Mouse (Mus musculus) spleen, adult 2 months (tissue): ENCODE data around the gene Cnot11.

ENCODE experiments used
- CTCF ChIP-seq: fragments of 200-500 bp; IDR thresholded peaks from 2 replicates; pipeline ENCODE4 v1.5.1; 2011; ENCODE audit warnings: mild to moderate bottlenecking, inconsistent platforms; ENCODE audit not compliant: insufficient read depth, insufficient read length, insufficient replicate concordance; ENCODE audit errors: extremely low read depth
- POLR2A ChIP-seq: fragments of 200-500 bp; IDR thresholded peaks from 2 replicates; pipeline ENCODE4 v1.6.1; 2011; ENCODE audit warnings: low read depth, low read length, inconsistent platforms

- no peak for TF ChIP-seq CTCF
- no peak for TF ChIP-seq POLR2A
These were observed 12.4 kb downstream of the Cnot11 start for GRCm38 (mm10) chr1:39547238-39547637.
